Mouse (Mus musculus): ENCODE measurements at regions not wholly inside any gene's neighbourhood (a gene's known extent, or its start where the extent isn't known, plus 50 kb on each side); places are given as distances from the start of the nearest gene placed in this dataset.
A peak's percentile ranks its signal among the peaks of the same experiment; 100 is the strongest.

GRCm38 (mm10) chr6:127335462-127335886 lies 111.2 kb upstream of the Parp11 start:
- DNase-seq (ENCODE audit: low read depth, low spot score): peak; percentile 98
- WGBS: 37% methylated on average over 7 of the region's 7 CpGs

GRCm38 (mm10) chr6:127335996-127336660 lies 110.5 kb upstream of the Parp11 start:
- DNase-seq (ENCODE audit: low read depth, low spot score): no peak
- 62% methylated on average over 12 of the region's 12 CpGs for WGBS

- no peak for DNase-seq (ENCODE audit: low read depth, low spot score)
- WGBS: 83% methylated on average over 15 of the region's 15 CpGs
Observed at GRCm38 (mm10) chr6:127336681-127337397, 109.8 kb upstream of the Parp11 start.

- no peak for DNase-seq (ENCODE audit: low read depth, low spot score)
Observed at GRCm38 (mm10) chr6:127337398-127337871, 109.2 kb upstream of the Parp11 start.

GRCm38 (mm10) chr6:127338412-127338811 lies 108.2 kb upstream of the Parp11 start:
- DNase-seq (ENCODE audit: low read depth, low spot score): no peak
- 12% methylated on average over 6 of the region's 6 CpGs for WGBS

More at GRCm38 (mm10) chr6:127337398-127337871, 109.2 kb upstream of the Parp11 start:
- 76% methylated on average over 15 of the region's 15 CpGs for WGBS

- WGBS: 54% methylated on average over 3 of the region's 3 CpGs
- no peak for DNase-seq (ENCODE audit: low read depth, low spot score)
Observed at GRCm38 (mm10) chr6:127341604-127342003, 105.0 kb upstream of the Parp11 start.

GRCm38 (mm10) chr6:127348770-127349409 lies 97.8 kb upstream of the Parp11 start:
- 67% methylated on average over 9 of the region's 9 CpGs for WGBS
- DNase-seq (ENCODE audit: low read depth, low spot score): no peak

- DNase-seq (ENCODE audit: low read depth, low spot score): no peak
- WGBS: 37% methylated on average over 12 of the region's 12 CpGs
Observed at GRCm38 (mm10) chr6:127349479-127350110, 97.0 kb upstream of the Parp11 start.

GRCm38 (mm10) chr6:127351691-127352090 lies 94.9 kb upstream of the Parp11 start:
- no peak for DNase-seq (ENCODE audit: low read depth, low spot score)
- 88% methylated on average over 5 of the region's 5 CpGs for WGBS

- 50% methylated on average over 6 of the region's 6 CpGs for WGBS
- no peak for DNase-seq (ENCODE audit: low read depth, low spot score)
Observed at GRCm38 (mm10) chr6:127355112-127355511, 91.5 kb upstream of the Parp11 start.

- WGBS: 33% methylated on average over 8 of the region's 8 CpGs
- no peak for DNase-seq (ENCODE audit: low read depth, low spot score)
Observed at GRCm38 (mm10) chr6:127356442-127356841, 90.2 kb upstream of the Parp11 start.

GRCm38 (mm10) chr6:127358805-127359204 lies 87.8 kb upstream of the Parp11 start:
- DNase-seq (ENCODE audit: low read depth, low spot score): no peak
- 46% methylated on average over 5 of the region's 5 CpGs for WGBS

GRCm38 (mm10) chr6:127359391-127359874 lies 87.2 kb upstream of the Parp11 start:
- no peak for DNase-seq (ENCODE audit: low read depth, low spot score)
- 8% methylated on average over 9 of the region's 9 CpGs for WGBS

- 77% methylated on average over 5 of the region's 5 CpGs for WGBS
- DNase-seq (ENCODE audit: low read depth, low spot score): no peak
Observed at GRCm38 (mm10) chr6:127362166-127362565, 84.5 kb upstream of the Parp11 start.

- DNase-seq (ENCODE audit: low read depth, low spot score): no peak
- WGBS: 67% methylated on average over 8 of the region's 8 CpGs
Observed at GRCm38 (mm10) chr6:127362966-127363752, 83.5 kb upstream of the Parp11 start.

GRCm38 (mm10) chr6:127363871-127364590 lies 82.6 kb upstream of the Parp11 start:
- no peak for DNase-seq (ENCODE audit: low read depth, low spot score)
- 54% methylated on average over 7 of the region's 7 CpGs for WGBS

- WGBS: 78% methylated on average over 5 of the region's 5 CpGs
- DNase-seq (ENCODE audit: low read depth, low spot score): no peak
Observed at GRCm38 (mm10) chr6:127364591-127365187, 82.0 kb upstream of the Parp11 start.

GRCm38 (mm10) chr6:127365246-127365645 lies 81.4 kb upstream of the Parp11 start:
- WGBS: 72% methylated on average over 7 of the region's 7 CpGs
- no peak for DNase-seq (ENCODE audit: low read depth, low spot score)
